Mouse (Mus musculus) CH12.LX (cell line): Measurements from ENCODE around the gene Fbxl17. TPM values are rescaled to one million over a fixed set of nuclear protein-coding genes. Genes with fewer than 3 reads are reported as not detected.
A peak's percentile ranks its signal among the peaks of the same experiment; 100 is the strongest.

Experiments used
- DNase-seq: peaks from one replicate; pipeline ENCODE4 v3.0.0-alpha.2; 2013; ENCODE audit errors: extremely low read depth
- H3K27ac ChIP-seq: 2 replicates; pipeline ENCODE4 v1.5.1; 2012; ENCODE audit warnings: low read depth, mild to moderate bottlenecking, control low read depth, moderate library complexity; ENCODE audit not compliant: insufficient read depth
- H3K27me3 ChIP-seq: replicated peaks from 2 replicates; pipeline ENCODE3; 2012; ENCODE audit warnings: inconsistent platforms
- H3K36me3 ChIP-seq, 2 experiments: replicated peaks in 1 of 2; 2 replicates each; pipeline versions ENCODE3 to v1.6.1; 2012; ENCODE audit warnings: inconsistent platforms in 1 of 2, low read length in 1 of 2, mild to moderate bottlenecking in 1 of 2, mixed read lengths in 1 of 2, moderate library complexity in 1 of 2; ENCODE audit not compliant: control insufficient read depth in 1 of 2, insufficient read depth in 1 of 2
- H3K4me1 ChIP-seq, 2 experiments: 2 replicates each; pipeline ENCODE4 v1.6.1; 2012; ENCODE audit warnings: inconsistent platforms in 1 of 2, moderate library complexity in 1 of 2; ENCODE audit not compliant: insufficient read depth in 2 of 2, control insufficient read depth in 1 of 2
- H3K4me2 ChIP-seq: 2 replicates; pipeline ENCODE4 v1.6.1; 2012; ENCODE audit warnings: low read depth, mild to moderate bottlenecking, control low read depth; ENCODE audit not compliant: poor library complexity, insufficient read depth, severe bottlenecking
- H3K4me3 ChIP-seq, 3 experiments: fragments of 150-350 bp in 1 of 3; sonication (generic) in 1 of 3; replicated peaks in 1 of 3; 2 replicates each; pipeline versions ENCODE3 to v1.5.1; 2011 to 2012; ENCODE audit warnings: low read depth in 2 of 3, low read length in 2 of 3, mild to moderate bottlenecking in 2 of 3, moderate library complexity in 2 of 3, control low read depth in 1 of 3, improper control_type of control experiment in 1 of 3, inconsistent platforms in 1 of 3, mixed read lengths in 1 of 3; ENCODE audit not compliant: poor library complexity in 1 of 3
- H3K79me2 ChIP-seq: replicated peaks from 2 replicates; pipeline ENCODE4 v1.6.1; 2012; ENCODE audit warnings: mild to moderate bottlenecking, moderate library complexity; ENCODE audit not compliant: control insufficient read depth, poor library complexity, insufficient read depth, severe bottlenecking; ENCODE audit errors: extremely low read depth
- H3K9ac ChIP-seq: 2 replicates; pipeline ENCODE4 v1.6.1; 2012; ENCODE audit warnings: low read depth, mild to moderate bottlenecking, control low read depth, moderate library complexity; ENCODE audit not compliant: insufficient read depth
- H3K9me3 ChIP-seq: replicated peaks from 2 replicates; pipeline ENCODE3; 2012; ENCODE audit warnings: low read length, inconsistent platforms, mixed read lengths
- BHLHE40 ChIP-seq: IDR thresholded peaks from 2 replicates; pipeline ENCODE4 v1.6.1; 2011; ENCODE audit warnings: mild to moderate bottlenecking, low read depth, low read length, improper control_type of control experiment
- CHD2 ChIP-seq: IDR thresholded peaks from 2 replicates; pipeline ENCODE4 v1.6.1; 2011; ENCODE audit warnings: low read length, improper control_type of control experiment
- CTCF ChIP-seq, 2 experiments: IDR thresholded peaks in 1 of 2; conservative IDR thresholded peaks in 1 of 2; 2 replicates each; pipeline ENCODE4 v1.5.1; 2011 to 2012; ENCODE audit warnings: low read depth in 2 of 2, low read length in 2 of 2, improper control_type of control experiment in 1 of 2, inconsistent platforms in 1 of 2, mild to moderate bottlenecking in 1 of 2, moderate library complexity in 1 of 2
- ELF1 ChIP-seq: IDR thresholded peaks from 2 replicates; pipeline ENCODE4 v1.6.1; 2014; ENCODE audit warnings: low read depth, mild to moderate bottlenecking, inconsistent platforms, low read length, improper control_type of control experiment
- EP300 ChIP-seq: IDR thresholded peaks from 2 replicates; pipeline ENCODE4 v1.6.1; 2011; ENCODE audit warnings: low read length, improper control_type of control experiment
- ETS1 ChIP-seq: conservative IDR thresholded peaks from 2 replicates; pipeline ENCODE4 v1.6.1; 2012; ENCODE audit warnings: low read depth, mild to moderate bottlenecking, inconsistent platforms, low read length, improper control_type of control experiment, moderate library complexity
- GABPA ChIP-seq: IDR thresholded peaks from 2 replicates; pipeline ENCODE4 v1.6.1; 2012; ENCODE audit warnings: low read depth, low read length, improper control_type of control experiment, inconsistent platforms; ENCODE audit not compliant: insufficient replicate concordance
- HCFC1 ChIP-seq: IDR thresholded peaks from 2 replicates; pipeline ENCODE4 v1.6.1; 2012; ENCODE audit warnings: low read depth, mild to moderate bottlenecking, inconsistent platforms, low read length, improper control_type of control experiment
- IRF4 ChIP-seq: IDR thresholded peaks from 2 replicates; pipeline ENCODE4 v1.6.1; 2014; ENCODE audit warnings: low read depth, mild to moderate bottlenecking, inconsistent platforms, low read length, improper control_type of control experiment
- JUN ChIP-seq: IDR thresholded peaks from 2 replicates; pipeline ENCODE4 v1.6.1; 2011; ENCODE audit warnings: low read depth, mild to moderate bottlenecking, low read length, improper control_type of control experiment, moderate library complexity; ENCODE audit not compliant: insufficient read depth
- JUND ChIP-seq: conservative IDR thresholded peaks from 2 replicates; pipeline ENCODE4 v1.6.1; 2011; ENCODE audit warnings: low read depth, low read length, improper control_type of control experiment
- MAZ ChIP-seq: IDR thresholded peaks from 2 replicates; pipeline ENCODE4 v1.6.1; 2012; ENCODE audit warnings: low read depth, mild to moderate bottlenecking, inconsistent platforms, low read length, improper control_type of control experiment, moderate library complexity
- MEF2A ChIP-seq: IDR thresholded peaks from 2 replicates; pipeline ENCODE4 v1.6.1; 2014; ENCODE audit warnings: low read depth, mild to moderate bottlenecking, inconsistent platforms, low read length, improper control_type of control experiment, borderline replicate concordance
- MXI1 ChIP-seq: IDR thresholded peaks from 2 replicates; pipeline ENCODE4 v1.6.1; 2011; ENCODE audit warnings: mild to moderate bottlenecking, low read depth, low read length, improper control_type of control experiment
- MYC ChIP-seq: IDR thresholded peaks from 2 replicates; pipeline ENCODE4 v1.6.1; 2011; ENCODE audit warnings: low read depth, mild to moderate bottlenecking, improper control_type of control experiment, low read length
- POLR2AphosphoS2 ChIP-seq: IDR thresholded peaks from 2 replicates; pipeline ENCODE4 v1.6.1; 2011; ENCODE audit warnings: low read depth, low read length, improper control_type of control experiment
- RAD21 ChIP-seq: IDR thresholded peaks from 2 replicates; pipeline ENCODE4 v1.6.1; 2011; ENCODE audit warnings: low read depth, mild to moderate bottlenecking, low read length, improper control_type of control experiment, moderate library complexity
- RCOR1 ChIP-seq: conservative IDR thresholded peaks from 2 replicates; pipeline ENCODE4 v1.6.1; 2012; ENCODE audit warnings: low read depth, mild to moderate bottlenecking, inconsistent platforms, low read length, improper control_type of control experiment
- SIN3A ChIP-seq: IDR thresholded peaks from 2 replicates; pipeline ENCODE4 v1.6.1; 2012; ENCODE audit warnings: low read length, improper control_type of control experiment, inconsistent platforms
- SMC3 ChIP-seq: IDR thresholded peaks from 2 replicates; pipeline ENCODE4 v1.6.1; 2011; ENCODE audit warnings: low read depth, low read length, improper control_type of control experiment
- TBP ChIP-seq: conservative IDR thresholded peaks from 2 replicates; pipeline ENCODE4 v1.6.1; 2011; ENCODE audit warnings: low read depth, low read length, improper control_type of control experiment
- TCF12 ChIP-seq: IDR thresholded peaks from 2 replicates; pipeline ENCODE4 v1.6.1; 2014; ENCODE audit warnings: low read depth, mild to moderate bottlenecking, inconsistent platforms, low read length, improper control_type of control experiment
- USF2 ChIP-seq: conservative IDR thresholded peaks from 2 replicates; pipeline ENCODE4 v1.6.1; 2011; ENCODE audit warnings: low read depth, low read length, improper control_type of control experiment
- ZKSCAN1 ChIP-seq: IDR thresholded peaks from 2 replicates; pipeline ENCODE4 v1.6.1; 2012; ENCODE audit warnings: low read depth, inconsistent platforms, low read length, improper control_type of control experiment, borderline replicate concordance
- ZNF384 ChIP-seq: IDR thresholded peaks from 2 replicates; pipeline ENCODE4 v1.6.1; 2012; ENCODE audit warnings: low read depth, low read length, improper control_type of control experiment, inconsistent platforms
- dilution Hi-C: fragments of 300-500 bp; cut with MboI; formaldehyde crosslinking; loops from 2 replicates; pipeline ENCODE4 v1.14.3; 2020; ENCODE audit warnings: low sequenced_read_pairs; ENCODE audit not compliant: extremely low pct_unique_long_range_greater_than_20kb, extremely low pct_ligation_motif_present
- in situ Hi-C: fragments of 300-500 bp; cut with MboI; formaldehyde crosslinking; loops from 3 replicates; pipeline ENCODE4 v1.14.3; 2019; ENCODE audit warnings: low sequenced_read_pairs, low pct_ligation_motif_present, low pct_unique_long_range_greater_than_20kb, mixed read lengths
- polyA plus RNA-seq: library from polyadenylated mRNA; unstranded; fragments of >175 nt; gene quantifications from 2 replicates; pipeline ENCODE4 v1.2.1, GENCODE M21; 2012; ENCODE audit warnings: low read depth; ENCODE audit not compliant: insufficient read length
- total RNA-seq, 2 experiments: library from RNA; depleted of rRNA; stranded (reverse); fragments of 300-350 nt in 1 of 2; fragments of >200 nt in 1 of 2; gene quantifications; 2 replicates each; pipeline ENCODE4 v1.2.3; 2012 to 2014

Gene Fbxl17
- total and polyA plus RNA-seq, 3 experiments, result 4.0 to 6.9 (median 4.3) TPM

DNA sequence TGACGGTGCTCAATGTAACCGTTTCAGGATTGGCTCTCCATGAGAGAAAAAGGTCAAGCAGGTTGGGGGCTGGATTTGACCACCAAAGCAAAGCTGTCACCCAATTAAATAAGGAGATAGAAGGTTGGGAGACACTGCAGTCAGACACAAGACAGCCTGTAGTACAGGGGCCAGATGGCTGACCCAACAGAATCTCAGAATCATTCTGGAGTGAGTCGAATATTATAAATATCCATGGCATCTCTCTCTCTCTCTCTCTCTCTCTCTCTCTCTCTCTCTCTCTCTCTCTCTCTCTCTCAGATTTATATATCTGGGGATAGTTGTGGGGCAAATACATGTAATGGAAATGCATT is 487.3 kb downstream of the Fbxl17 start:
- H3K9me3 ChIP-seq, result no peaks in the 10 kb centered on the region
- no peaks in the 10 kb centered on the region for H3K79me2 ChIP-seq
- no peak for DNase-seq
- no peak overlapping the region for H3K4me3 ChIP-seq
- H3K4me2 ChIP-seq, result peak overlapping the region; percentile 85
- H3K27ac ChIP-seq, result no peak overlapping the region
- dilution Hi-C loops, result no loop called here
- H3K4me1 ChIP-seq, result peaks cover 10 to 51% of the 10 kb centered on the region in 2 experiments
- no peaks in the 10 kb centered on the region for H3K27me3 ChIP-seq
- no peak for TF ChIP-seq MAZ
- TF ChIP-seq, all 38 proteins: peak for 0
- in situ Hi-C loops, result no loop called here
- H3K36me3 ChIP-seq, result no peaks in the 10 kb centered on the region
- H3K9ac ChIP-seq, result no peak overlapping the region

DNA sequence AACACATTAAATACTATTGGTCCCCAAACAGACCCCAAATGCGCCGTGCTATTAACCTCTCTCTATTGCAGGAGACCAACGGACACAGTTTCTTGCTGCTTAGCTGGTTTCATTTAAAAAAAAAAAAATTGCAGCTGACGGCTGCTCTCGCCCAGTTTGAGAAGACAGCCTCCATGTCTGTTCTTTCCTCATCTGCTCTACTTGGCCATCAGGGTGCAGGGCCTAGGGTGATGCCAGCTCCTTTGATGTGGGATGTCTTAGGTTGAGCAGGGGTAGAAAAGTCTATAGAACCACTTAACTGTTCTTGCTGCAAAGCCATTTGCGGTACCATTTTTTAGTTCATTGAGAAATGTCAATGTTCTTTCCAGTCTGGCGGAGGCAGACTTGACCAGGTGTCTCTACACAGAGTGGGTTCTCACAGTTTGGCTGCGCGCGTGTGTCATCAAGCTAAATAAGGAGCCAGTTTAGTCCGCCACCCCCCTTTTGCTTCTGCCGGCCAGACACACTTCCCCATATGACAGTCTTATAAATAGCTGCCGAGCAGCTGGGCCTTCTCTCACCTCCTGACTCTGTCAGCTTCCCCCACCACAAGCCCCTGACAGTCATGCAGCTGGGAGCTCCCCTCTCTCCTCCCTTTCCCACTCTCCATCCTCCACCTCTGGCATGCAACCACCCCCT is 487.8 kb downstream of the Fbxl17 start:
- Histone ChIP-seq H3K4me3 (peak overlapping the region in 1 of 3 experiments; percentile 9), H3K79me2 (no peaks in the 10 kb centered on the region), H3K36me3 (no peaks in the 10 kb centered on the region), H3K9me3 (no peaks in the 10 kb centered on the region), H3K4me1 (peaks cover 10 to 56% of the 10 kb centered on the region in 2 experiments), H3K4me2 (peak overlapping the region; percentile 85), H3K27me3 (no peaks in the 10 kb centered on the region), H3K27ac (no peak overlapping the region), H3K9ac (peak overlapping the region; percentile 19; the same call in 1 of the 2 replicates)
- TF ChIP-seq MAZ, result no peak
- TF ChIP-seq JUND, result 0 out of 2 replicates have a peak, but pooled peaks have one; percentile 11
- TF ChIP-seq SIN3A, result peak; percentile 64; the same call in 1 of the 2 replicates
- no peak for TF ChIP-seq ELF1
- peak; percentile 16; the same call in 1 of the 2 replicates for TF ChIP-seq SMC3
- no peak for TF ChIP-seq GABPA
- peak; percentile 72; the same call in 1 of the 2 replicates for TF ChIP-seq IRF4
- peak; percentile 97 for TF ChIP-seq ETS1
- no peak for TF ChIP-seq HCFC1
- peak; percentile 76; the same call in 1 of the 2 replicates for TF ChIP-seq MXI1
- 0 out of 4 replicates have a peak, but pooled peaks of 1 of the 2 experiments have one; percentile 8 for TF ChIP-seq CTCF (conservative IDR thresholded peaks at IDR 0.05 in 1 of 2, IDR thresholded peaks at IDR 0.05 in 1 of 2; ENCODE audit: low read depth in 2 of 2, low read length in 2 of 2)
- no peak for TF ChIP-seq USF2
- TF ChIP-seq MYC, result 0 out of 2 replicates have a peak, but pooled peaks have one; percentile 53
- peak; percentile 53 for TF ChIP-seq JUN
- TF ChIP-seq TBP, result no peak
- no peak for TF ChIP-seq POLR2AphosphoS2
- TF ChIP-seq BHLHE40, result peak; percentile 69
- no peak for TF ChIP-seq ZKSCAN1
- no peak for TF ChIP-seq RCOR1
- peak; percentile 99 for TF ChIP-seq MEF2A
- peak; percentile 97 for TF ChIP-seq TCF12
- TF ChIP-seq EP300, result peak; percentile 87
- peak; percentile 85 for TF ChIP-seq CHD2
- TF ChIP-seq ZNF384, result peak; percentile 71
- TF ChIP-seq RAD21, result peak; percentile 42
- dilution Hi-C loops (no loop called here), in situ Hi-C loops (no loop called here)
- DNase-seq, result peak; percentile 93
